Mouse (Mus musculus) ovary, adult 10 weeks (tissue): Measurements from ENCODE around the gene Ndn. TPM values are rescaled to one million over a fixed set of nuclear protein-coding genes. Genes with fewer than 3 reads are reported as not detected.

ENCODE experiments used
- polyA plus RNA-seq: library from polyadenylated mRNA; stranded (reverse); fragments of 350-450 nt; fragmentation: Illumina TruSeq; extraction: RNeasy Lipid Tissue Mini Kit (QIAGEN cat#74804); gene quantifications from one replicate; pipeline ENCODE4 v1.2.3, GENCODE M21; 2014

Gene Ndn
- 9.5 TPM for polyA plus RNA-seq

DNA sequence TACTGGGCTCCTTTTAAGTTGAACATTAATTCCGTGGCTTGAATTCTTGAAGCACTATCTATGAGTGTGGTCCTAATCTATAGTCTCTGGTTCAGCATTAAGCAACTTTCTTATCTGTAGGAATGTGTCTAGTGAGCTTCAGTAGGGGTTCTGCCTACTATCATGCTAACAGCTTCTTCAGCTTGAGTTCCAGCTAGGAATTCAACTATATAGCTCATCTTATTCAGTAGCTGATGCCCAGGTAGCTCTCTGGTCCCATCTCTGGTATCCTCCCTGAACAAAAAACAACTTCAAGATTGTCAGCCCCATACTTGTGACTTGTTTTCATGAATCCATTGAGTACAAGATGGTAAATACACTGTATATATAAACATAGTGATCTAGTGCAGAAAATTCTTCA lies at the start of gene Ndn:
Ndn (plus strand) TSS at position 301 of the 400 bp plus-strand sequence.

DNA sequence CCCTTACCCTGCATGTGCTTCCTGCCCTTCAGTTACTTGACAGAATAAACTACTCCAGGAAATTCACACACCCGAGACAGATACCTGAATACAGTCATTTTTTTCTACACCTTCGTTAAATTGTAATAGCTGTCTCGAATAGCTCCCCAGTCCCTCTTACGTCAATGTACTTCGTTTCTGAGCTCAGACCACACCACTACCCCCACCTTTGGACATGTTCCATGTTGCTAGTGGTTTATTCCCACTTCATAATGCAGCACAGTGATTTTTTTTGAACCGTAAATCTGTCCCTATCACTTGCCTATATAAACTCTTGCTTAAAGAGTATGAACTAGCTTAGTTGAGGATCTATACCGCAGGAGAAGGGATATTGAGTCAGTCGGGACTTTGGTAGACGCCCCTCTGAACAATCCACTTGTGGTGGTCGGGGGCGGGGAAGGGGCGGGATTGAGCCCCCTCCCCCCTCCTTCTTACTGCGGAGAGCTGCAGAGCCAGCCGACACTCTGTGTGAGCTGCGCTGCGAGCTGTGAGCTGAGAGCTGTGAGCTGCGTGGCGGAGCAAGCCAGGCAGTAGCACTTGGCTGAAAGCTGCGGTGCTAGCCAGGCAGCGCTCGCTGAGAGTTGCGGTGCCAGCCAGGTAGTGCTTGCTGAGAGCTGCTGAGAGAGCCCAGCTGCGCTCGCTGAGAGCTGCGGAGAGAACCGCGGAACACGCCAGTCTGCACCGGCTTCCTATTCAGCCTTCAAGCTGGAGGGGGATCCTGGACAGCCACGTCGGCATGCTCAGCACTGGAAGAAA lies 30.3 kb downstream of the Ndn start, which contains the start of gene Magel2:
Magel2 (plus strand) TSS at position 501 of the 795 bp plus-strand sequence.

Other genes with a start within 250 kb of the Ndn start
- gene Magel2, start 30.4 kb downstream of the Ndn start, polyA plus RNA-seq = not detected
- gene Mkrn3, start 73.6 kb downstream of the Ndn start, polyA plus RNA-seq = 1.4 TPM
- gene Peg12, start 117.9 kb downstream of the Ndn start, polyA plus RNA-seq = 1.3 TPM